Mouse (Mus musculus) heart, postnatal 4 days (tissue): ENCODE results near the gene Itgb3bp. TPM values are rescaled to one million over a fixed set of nuclear protein-coding genes. Genes with fewer than 3 reads are reported as not detected.

Source experiments
- DNase-seq: peaks from one replicate; pipeline ENCODE4 v3.0.0; 2021
- total RNA-seq, 2 experiments: library from RNA; stranded (reverse); gene quantifications; 2 replicates each; pipeline ENCODE4 v1.2.3; 2021

Gene Itgb3bp
- total RNA-seq, 2 experiments from 2014 or later, result 10.4 to 13.6 TPM

DNA sequence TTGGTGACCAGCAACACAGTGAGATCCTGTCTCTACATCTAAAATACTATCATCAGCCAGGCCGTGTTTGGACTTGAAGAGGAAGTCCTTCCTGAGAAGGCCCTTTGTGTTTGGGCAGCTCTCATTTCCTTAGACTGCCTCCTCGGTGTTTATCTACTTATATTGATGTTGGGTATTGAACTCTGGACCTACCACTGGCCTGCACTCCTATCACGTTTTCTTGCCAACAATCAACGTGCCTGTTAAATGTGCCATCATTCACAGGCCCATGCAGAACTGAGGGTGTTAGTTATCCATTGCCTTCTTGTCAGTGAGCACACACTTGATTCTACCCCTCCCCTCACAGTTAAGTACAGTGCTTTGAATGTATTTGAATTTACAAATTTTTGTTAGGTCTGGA, 211.7 kb downstream of the Itgb3bp start:
- DNase-seq, result no peak

DNA sequence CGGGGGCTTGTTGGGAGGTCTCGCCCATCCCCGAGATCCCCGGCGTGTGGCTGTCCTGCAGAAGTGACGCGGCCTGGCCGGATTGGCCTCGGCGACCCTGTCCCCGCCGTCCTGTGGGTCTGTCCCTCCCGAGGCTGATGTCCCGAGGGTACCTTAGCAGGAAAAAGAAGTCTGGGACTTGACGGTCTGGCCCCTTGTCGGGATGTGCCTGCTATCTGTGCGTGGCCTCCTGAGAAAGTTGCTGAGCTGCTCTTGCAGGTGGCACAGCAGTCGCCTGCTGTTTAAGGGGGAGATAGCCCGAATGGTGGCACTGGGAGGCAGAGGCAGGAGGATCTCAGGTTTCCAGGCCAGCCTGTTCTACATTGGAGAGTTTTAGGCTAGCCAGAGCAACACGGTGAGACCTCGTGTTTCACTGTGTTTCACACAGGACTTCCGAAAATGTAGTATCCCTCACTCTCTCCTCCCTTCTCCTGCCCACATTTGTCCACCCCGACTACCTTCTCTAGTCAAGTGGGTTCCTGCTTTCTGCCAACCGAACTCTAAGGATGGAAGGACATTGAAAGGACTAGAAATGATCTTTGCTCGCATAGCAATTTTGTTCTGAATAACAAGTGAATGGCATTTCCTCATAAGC, 213.7 kb downstream of the Itgb3bp start:
- no peak for DNase-seq

Other genes starting within 250 kb of the Itgb3bp start
- 1 to 10 TPM; 9.2 to 10.0 TPM for gene Alg6, start 214.1 kb downstream of the Itgb3bp start, total RNA-seq
- gene Efcab7, start 100.6 kb downstream of the Itgb3bp start, total RNA-seq, result 1 to 10 TPM; 4.5 to 5.0 TPM
- gene Pgm1, start 399 bp downstream of the Itgb3bp start, total RNA-seq, result 100 to 1,000 TPM; 223 TPM
- 10 to 100 TPM; 28.9 to 37.2 TPM for gene Ror1, start 166.0 kb upstream of the Itgb3bp start, total RNA-seq